Mouse (Mus musculus) C2C12 (cell line): ENCODE data around the gene Spen.

Experiments used
- CTCF ChIP-seq: IDR thresholded peaks from one replicate; pipeline ENCODE4 v1.5.1; 2011; ENCODE audit not compliant: control insufficient read depth, insufficient read depth, insufficient read length
- MYOG ChIP-seq: IDR thresholded peaks from one replicate; pipeline ENCODE4 v1.6.1; 2011; ENCODE audit not compliant: control insufficient read depth, insufficient read length; ENCODE audit errors: extremely low read depth

GRCm38 (mm10) chr4:141478225-141478624 lies 60.2 kb downstream of the Spen start:
- TF ChIP-seq MYOG, result no peak
- TF ChIP-seq CTCF, result no peak
